Mouse (Mus musculus): ENCODE results near the gene Eif1. TPM values are rescaled to one million over a fixed set of nuclear protein-coding genes. Genes with fewer than 3 reads are reported as not detected.

The Eif1 gene
- 1,292 and 1,377 TPM in 2 replicates for polyA plus RNA-seq (2015; fragmentation: Nextera tagmentation; extraction: Ambion mirVana)

GRCm38 (mm10) chr11:100319492-100320171 lies at the start of gene Eif1:
Gene Eif1, plus strand, starts transcription at chr11:100319885.

DNA sequence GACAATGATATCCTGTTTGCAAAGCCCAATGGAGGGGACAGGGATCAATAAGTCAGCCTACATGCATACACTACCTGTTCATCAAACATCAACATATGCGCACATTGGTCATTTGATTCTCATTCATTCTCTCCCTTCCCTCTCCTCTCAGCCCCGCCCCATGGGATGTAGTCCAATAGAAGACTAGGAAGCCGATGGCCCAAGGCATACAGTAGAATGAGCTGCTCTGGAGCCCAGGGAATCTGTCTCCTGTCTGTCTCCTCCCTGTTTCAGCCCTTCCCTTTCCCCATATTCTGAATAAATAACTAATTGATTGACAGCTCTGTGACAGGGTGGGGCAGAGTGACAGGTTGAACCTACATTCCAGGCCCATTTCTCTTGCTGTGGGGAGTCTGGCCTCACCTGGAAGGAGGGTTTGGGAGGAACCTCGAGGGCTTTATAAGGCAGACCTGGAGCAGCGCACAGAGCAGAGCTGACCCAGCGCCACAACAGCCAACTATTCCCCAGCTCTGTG lies 14.3 kb downstream of the Eif1 start, which contains the start of gene Gast:
Gene Gast, plus strand, starts transcription at position 464 of the 514 bp plus-strand sequence.

GRCm38 (mm10) chr11:100355972-100356818 lies 36.5 kb downstream of the Eif1 start, which contains the start of gene Hap1:
Gene Hap1, minus strand, starts transcription at chr11:100356128.

Other genes with a start within 250 kb of the Eif1 start
- not detected in 2 replicates for gene Krt32, start 231.7 kb upstream of the Eif1 start, polyA plus RNA-seq (2015; fragmentation: Nextera tagmentation; extraction: Ambion mirVana)
- 0.19 and 0.25 TPM in 2 replicates for gene Krt35, start 223.6 kb upstream of the Eif1 start, polyA plus RNA-seq (2015; fragmentation: Nextera tagmentation; extraction: Ambion mirVana)
- gene Krt36, start 214.3 kb upstream of the Eif1 start, polyA plus RNA-seq (2015; fragmentation: Nextera tagmentation; extraction: Ambion mirVana) = 0.09 TPM in 1 of 2 replicates, not detected in the other
- 0.18 and 0.27 TPM in 2 replicates for gene Krt13, start 198.3 kb upstream of the Eif1 start, polyA plus RNA-seq (2015; fragmentation: Nextera tagmentation; extraction: Ambion mirVana)
- gene Krt15, start 184.0 kb upstream of the Eif1 start, polyA plus RNA-seq (2015; fragmentation: Nextera tagmentation; extraction: Ambion mirVana) = 0.13 and 0.25 TPM in 2 replicates
- gene Krt19, start 171.2 kb upstream of the Eif1 start, polyA plus RNA-seq (2015; fragmentation: Nextera tagmentation; extraction: Ambion mirVana) = 5.0 and 6.1 TPM in 2 replicates
- 0.09 and 0.15 TPM in 2 replicates for gene Krt9, start 126.6 kb upstream of the Eif1 start, polyA plus RNA-seq (2015; fragmentation: Nextera tagmentation; extraction: Ambion mirVana)
- gene Krt14, start 112.3 kb upstream of the Eif1 start, polyA plus RNA-seq (2015; fragmentation: Nextera tagmentation; extraction: Ambion mirVana) = 0.54 and 0.75 TPM in 2 replicates
- not detected in 2 replicates for gene Krt16, start 71.0 kb upstream of the Eif1 start, polyA plus RNA-seq (2015; fragmentation: Nextera tagmentation; extraction: Ambion mirVana)
- gene Krt17, start 58.9 kb upstream of the Eif1 start, polyA plus RNA-seq (2015; fragmentation: Nextera tagmentation; extraction: Ambion mirVana) = 1.7 and 3.1 TPM in 2 replicates
- 0.17 and 0.25 TPM in 2 replicates for gene Krt42, start 50.0 kb upstream of the Eif1 start, polyA plus RNA-seq (2015; fragmentation: Nextera tagmentation; extraction: Ambion mirVana)
- 0.59 TPM in 1 of 2 replicates, not detected in the other for gene Gast, start 14.5 kb downstream of the Eif1 start, polyA plus RNA-seq (2015; fragmentation: Nextera tagmentation; extraction: Ambion mirVana)
- gene Hap1, start 36.2 kb downstream of the Eif1 start, polyA plus RNA-seq (2015; fragmentation: Nextera tagmentation; extraction: Ambion mirVana) = 386 and 429 TPM in 2 replicates
- gene Jup, start 77.9 kb downstream of the Eif1 start, polyA plus RNA-seq (2015; fragmentation: Nextera tagmentation; extraction: Ambion mirVana) = 30.2 and 33.8 TPM in 2 replicates
- 21.1 and 21.9 TPM in 2 replicates for gene P3h4, start 95.0 kb downstream of the Eif1 start, polyA plus RNA-seq (2015; fragmentation: Nextera tagmentation; extraction: Ambion mirVana)
- 25.5 and 29.5 TPM in 2 replicates for gene Fkbp10, start 95.8 kb downstream of the Eif1 start, polyA plus RNA-seq (2015; fragmentation: Nextera tagmentation; extraction: Ambion mirVana)
- 99.7 and 103 TPM in 2 replicates for gene Nt5c3b, start 121.9 kb downstream of the Eif1 start, polyA plus RNA-seq (2015; fragmentation: Nextera tagmentation; extraction: Ambion mirVana)
- gene Klhl10, start 122.0 kb downstream of the Eif1 start, polyA plus RNA-seq (2015; fragmentation: Nextera tagmentation; extraction: Ambion mirVana) = 0.32 and 0.47 TPM in 2 replicates
- gene Klhl11, start 152.9 kb downstream of the Eif1 start, polyA plus RNA-seq (2015; fragmentation: Nextera tagmentation; extraction: Ambion mirVana) = 8.3 and 8.5 TPM in 2 replicates
- 118 and 128 TPM in 2 replicates for gene Acly, start 208.1 kb downstream of the Eif1 start, polyA plus RNA-seq (2015; fragmentation: Nextera tagmentation; extraction: Ambion mirVana)
- 1.3 and 2.2 TPM in 2 replicates for gene Ttc25, start 225.7 kb downstream of the Eif1 start, polyA plus RNA-seq (2015; fragmentation: Nextera tagmentation; extraction: Ambion mirVana)

All from neural tube, postnatal 0 days (tissue).